Mouse (Mus musculus) limb, embryonic 15.5 days (tissue): ENCODE measurements at regions not wholly inside any gene's neighbourhood (a gene's known extent, or its start where the extent isn't known, plus 50 kb on each side); places are given as distances from the start of the nearest gene placed in this dataset.

Experiments
- ATAC-seq: fragments of 200-750 bp; cut with Nextera tagmentation; 2 replicates; pipeline ENCODE4 v1.8.0; 2017; ENCODE audit warnings: low read depth, moderate TSS enrichment; ENCODE audit not compliant: insufficient number of reproducible peaks, low FRiP score, low TSS enrichment
- H3K27ac ChIP-seq: fragments of 300-500 bp; sonication (generic); 2 replicates; pipeline ENCODE4 v1.5.1; 2015; ENCODE audit warnings: moderate library complexity, mild to moderate bottlenecking, inconsistent platforms
- H3K27me3 ChIP-seq: fragments of 300-500 bp; sonication (generic); 2 replicates; pipeline ENCODE4 v1.6.1; 2015; ENCODE audit warnings: inconsistent platforms
- H3K36me3 ChIP-seq: fragments of 300-500 bp; sonication (generic); 2 replicates; pipeline ENCODE4 v1.6.1; 2015; ENCODE audit warnings: inconsistent platforms
- H3K4me1 ChIP-seq: fragments of 300-500 bp; sonication (generic); 2 replicates; pipeline ENCODE4 v1.6.1; 2015; ENCODE audit warnings: inconsistent platforms
- H3K4me2 ChIP-seq: fragments of 300-500 bp; sonication (generic); 2 replicates; pipeline ENCODE4 v1.6.1; 2015; ENCODE audit warnings: mild to moderate bottlenecking, inconsistent platforms
- H3K4me3 ChIP-seq: fragments of 300-500 bp; sonication (generic); 2 replicates; pipeline ENCODE4 v1.5.1; 2015; ENCODE audit warnings: mild to moderate bottlenecking, inconsistent platforms
- H3K9ac ChIP-seq: fragments of 300-500 bp; sonication (generic); 2 replicates; pipeline ENCODE4 v1.6.1; 2015; ENCODE audit warnings: inconsistent platforms
- H3K9me3 ChIP-seq: fragments of 300-500 bp; sonication (generic); 2 replicates; pipeline ENCODE4 v1.6.1; 2016; ENCODE audit warnings: inconsistent platforms
- WGBS: fragments of 180-500 bp; shearing (Covaris S2); methylation state at CpG from one replicate; pipeline ENCODE4 v1.1.7; 2015; 5-methylcytosine and 5-hydroxymethylcytosine counted together

DNA sequence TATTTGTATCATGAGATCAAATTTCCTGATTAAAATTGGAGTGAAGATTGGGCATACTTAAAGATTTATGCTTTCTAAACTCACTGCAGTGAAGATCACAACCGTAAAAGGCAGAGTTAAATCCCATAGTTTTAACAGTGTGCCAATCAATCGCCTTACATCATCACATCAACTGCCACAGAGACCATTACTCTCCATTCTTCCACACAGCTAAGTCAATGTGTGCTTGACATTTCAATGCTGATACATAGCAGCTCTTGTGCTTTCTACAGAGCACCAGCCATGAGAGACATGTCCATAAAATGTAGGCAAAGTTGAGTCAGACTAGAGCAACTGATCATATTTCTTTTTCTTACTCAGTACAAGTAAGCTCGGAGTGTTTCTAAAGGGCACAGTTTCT, 530.9 kb upstream of the Gje1 start:
- 73% methylated on average over 3 of the region's 3 CpGs for WGBS
- no peak overlapping the region for H3K9ac ChIP-seq

DNA sequence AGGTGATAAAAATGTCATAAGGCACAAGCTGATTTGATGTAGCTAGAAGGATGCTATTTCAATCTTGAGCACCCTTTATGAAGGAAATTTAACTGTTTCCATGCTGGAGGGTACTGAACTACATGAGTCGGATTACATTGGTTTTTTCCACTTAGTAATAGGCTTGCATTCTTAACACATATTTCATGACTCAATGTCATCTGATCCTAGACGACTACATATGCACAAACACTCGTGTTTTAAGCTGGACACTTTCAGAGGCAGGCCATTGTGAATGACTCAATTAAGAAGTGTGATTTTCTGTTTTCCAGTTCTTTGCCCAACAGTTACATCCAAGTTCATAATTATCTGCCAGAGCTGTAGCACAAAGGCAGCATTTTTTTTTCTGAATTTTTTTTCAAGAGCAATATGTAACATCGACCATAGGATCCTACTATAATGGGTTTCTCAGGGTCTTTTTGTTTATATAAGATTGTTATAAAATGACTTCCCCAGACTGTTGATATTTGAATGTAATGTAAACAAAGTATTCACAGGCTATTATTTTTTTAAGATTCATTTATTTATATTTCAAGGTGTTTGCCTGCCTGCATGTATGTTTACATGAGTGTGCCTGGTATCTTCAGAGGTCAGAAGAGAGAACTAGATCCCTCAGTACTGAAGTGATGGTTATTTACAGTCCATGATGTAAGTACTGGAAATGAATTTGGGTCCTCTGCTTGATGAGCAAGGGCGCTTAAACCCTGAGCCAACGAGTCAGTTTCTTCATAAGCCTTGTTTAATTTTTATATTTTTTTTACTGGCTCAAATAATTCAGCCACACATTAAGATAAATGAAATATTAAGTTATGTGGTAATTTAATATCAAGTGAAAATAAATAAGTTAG, 526.6 kb upstream of the Gje1 start:
- no peak for ATAC-seq
- Histone ChIP-seq H3K4me2 (no peak overlapping the region), H3K9me3 (no peaks in the 10 kb centered on the region), H3K27me3 (no peaks in the 10 kb centered on the region), H3K4me1 (no peaks in the 10 kb centered on the region), H3K36me3 (no peaks in the 10 kb centered on the region), H3K4me3 (no peak overlapping the region), H3K27ac (no peak overlapping the region), H3K9ac (no peak overlapping the region)
- 58% methylated on average over 6 of the region's 6 CpGs for WGBS

More for the DNA sequence above, 530.9 kb upstream of the Gje1 start:
- Histone ChIP-seq H3K4me2 (no peak overlapping the region), H3K27me3 (no peaks in the 10 kb centered on the region), H3K27ac (no peak overlapping the region), H3K4me1 (no peaks in the 10 kb centered on the region), H3K9me3 (no peaks in the 10 kb centered on the region), H3K4me3 (no peak overlapping the region), H3K36me3 (no peaks in the 10 kb centered on the region)
- ATAC-seq: no peak

DNA sequence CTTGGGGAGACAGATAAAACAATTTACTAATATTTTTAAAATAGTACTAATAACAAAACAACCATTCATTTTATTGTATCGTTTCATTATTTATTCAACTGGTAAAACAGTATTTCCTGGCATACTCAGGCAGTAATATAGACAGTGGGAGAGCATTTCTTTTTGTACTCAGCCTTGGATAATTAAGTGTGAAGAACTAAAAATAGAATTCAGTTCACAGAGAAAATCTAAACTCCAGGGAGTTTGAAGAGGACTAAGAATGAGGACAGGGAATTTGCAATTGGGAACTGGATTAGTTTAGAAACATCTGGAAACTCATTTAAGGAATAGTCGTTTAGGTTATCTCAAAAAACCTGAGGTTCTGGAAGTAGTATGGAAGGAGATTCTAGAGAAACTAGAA, 525.4 kb upstream of the Gje1 start:
- no peak overlapping the region for H3K4me2 ChIP-seq
- no peak overlapping the region for H3K9ac ChIP-seq
- 52% methylated on average over 2 of the region's 2 CpGs for WGBS
- no peak overlapping the region for H3K27ac ChIP-seq
- H3K4me3 ChIP-seq: no peak overlapping the region
- no peaks in the 10 kb centered on the region for H3K27me3 ChIP-seq
- H3K9me3 ChIP-seq: no peaks in the 10 kb centered on the region
- no peak for ATAC-seq
- H3K4me1 ChIP-seq: no peaks in the 10 kb centered on the region
- no peaks in the 10 kb centered on the region for H3K36me3 ChIP-seq

DNA sequence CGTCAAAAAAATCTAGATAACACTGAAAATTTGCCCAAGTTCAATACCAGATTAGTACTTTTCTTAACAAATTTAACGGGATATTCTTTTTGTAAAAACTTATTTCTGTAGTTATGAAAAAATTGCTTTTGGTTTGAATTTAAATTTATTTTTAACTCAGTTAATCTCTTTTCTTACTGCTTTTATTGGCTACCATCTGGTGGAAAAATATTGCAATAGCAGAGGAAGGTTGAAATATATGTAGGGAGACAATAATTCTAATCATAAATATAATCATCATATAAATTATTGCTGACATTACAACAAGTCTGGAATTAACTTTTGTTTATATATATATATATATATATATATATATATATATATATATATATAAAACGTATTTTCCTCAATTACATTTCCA, 500.9 kb upstream of the Gje1 start:
- Histone ChIP-seq H3K9me3 (no peaks in the 10 kb centered on the region), H3K4me3 (no peak overlapping the region), H3K36me3 (no peaks in the 10 kb centered on the region), H3K27ac (no peak overlapping the region), H3K27me3 (no peaks in the 10 kb centered on the region), H3K9ac (no peak overlapping the region), H3K4me1 (no peaks in the 10 kb centered on the region), H3K4me2 (no peak overlapping the region)
- no peak for ATAC-seq
- 80% methylated on average over 3 of the region's 3 CpGs for WGBS

DNA sequence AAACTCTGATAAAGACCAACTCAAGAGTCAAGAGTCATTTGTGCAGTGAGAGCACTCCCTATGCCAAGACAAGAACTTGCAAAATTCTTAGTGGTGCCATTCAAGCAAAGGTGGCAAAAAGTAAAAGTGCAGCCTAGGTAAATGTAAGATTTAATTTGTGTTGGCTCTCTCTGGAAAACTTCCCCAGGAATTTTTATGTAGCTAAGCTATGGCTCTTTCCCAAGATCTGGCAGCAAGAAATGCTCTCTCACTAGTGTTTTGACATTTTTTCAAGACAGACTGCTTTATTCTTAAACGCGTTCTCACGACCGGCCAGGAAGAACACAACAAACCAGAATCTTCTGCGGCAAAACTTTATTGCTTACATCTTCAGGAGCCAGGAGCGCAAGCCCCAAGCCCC, 461.6 kb upstream of the Gje1 start:
- 58% methylated on average over 6 of the region's 6 CpGs for WGBS
- H3K9ac ChIP-seq: no peak overlapping the region
- no peak overlapping the region for H3K4me2 ChIP-seq
- no peaks in the 10 kb centered on the region for H3K9me3 ChIP-seq
- no peaks in the 10 kb centered on the region for H3K36me3 ChIP-seq
- no peaks in the 10 kb centered on the region for H3K4me1 ChIP-seq
- no peak overlapping the region for H3K27ac ChIP-seq
- no peaks in the 10 kb centered on the region for H3K27me3 ChIP-seq
- no peak overlapping the region for H3K4me3 ChIP-seq
- ATAC-seq: no peak

DNA sequence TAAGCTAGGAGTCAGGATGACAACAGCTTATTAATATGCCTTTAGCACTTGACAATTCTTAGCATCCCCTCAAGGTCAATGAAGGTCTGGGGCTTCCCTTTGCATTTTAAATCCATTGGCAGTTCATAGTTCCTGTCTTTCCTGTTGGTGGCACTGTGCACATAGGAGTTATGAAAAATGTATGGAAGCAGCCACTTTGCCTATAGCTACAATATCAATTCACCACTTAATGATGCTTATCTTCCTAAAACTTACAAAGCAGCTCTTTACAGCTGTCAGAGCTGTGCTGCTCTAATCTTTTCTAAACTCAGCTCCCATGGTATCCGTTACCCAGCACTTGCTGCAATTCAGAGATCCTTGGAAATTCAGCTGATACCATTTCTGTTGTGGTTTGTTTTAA, 456.4 kb upstream of the Gje1 start:
- Histone ChIP-seq H3K9me3 (no peaks in the 10 kb centered on the region), H3K27ac (no peak overlapping the region), H3K27me3 (no peaks in the 10 kb centered on the region), H3K36me3 (no peaks in the 10 kb centered on the region), H3K4me2 (no peak overlapping the region), H3K4me1 (no peaks in the 10 kb centered on the region), H3K4me3 (no peak overlapping the region), H3K9ac (no peak overlapping the region)
- no peak for ATAC-seq
- WGBS: 56% methylated on average over 1 of the region's 1 CpGs

DNA sequence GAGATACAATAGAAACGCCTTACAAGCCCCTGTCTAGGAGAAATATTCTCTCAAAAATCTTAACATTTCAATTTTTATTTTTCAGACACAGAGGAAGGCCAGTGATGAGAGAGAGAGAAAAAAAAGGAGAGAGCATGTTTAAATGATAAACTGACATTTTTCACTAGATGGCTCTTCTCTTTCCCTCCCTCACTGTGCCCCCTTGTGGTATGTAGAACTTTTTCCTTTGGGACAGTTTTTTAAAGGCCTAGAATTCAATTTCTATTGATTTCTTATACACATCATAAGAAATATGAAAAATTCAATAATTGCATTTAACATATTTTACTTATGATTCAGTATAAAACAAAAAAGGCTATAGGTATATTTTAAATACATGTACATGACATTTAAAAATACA, 454.5 kb upstream of the Gje1 start:
- no peaks in the 10 kb centered on the region for H3K4me1 ChIP-seq
- no peak overlapping the region for H3K4me3 ChIP-seq
- no peak overlapping the region for H3K4me2 ChIP-seq
- H3K36me3 ChIP-seq: no peaks in the 10 kb centered on the region
- no peaks in the 10 kb centered on the region for H3K27me3 ChIP-seq
- no peak overlapping the region for H3K9ac ChIP-seq
- no peaks in the 10 kb centered on the region for H3K9me3 ChIP-seq
- ATAC-seq: no peak
- WGBS: 68% methylated on average over 1 of the region's 1 CpGs
- no peak overlapping the region for H3K27ac ChIP-seq

DNA sequence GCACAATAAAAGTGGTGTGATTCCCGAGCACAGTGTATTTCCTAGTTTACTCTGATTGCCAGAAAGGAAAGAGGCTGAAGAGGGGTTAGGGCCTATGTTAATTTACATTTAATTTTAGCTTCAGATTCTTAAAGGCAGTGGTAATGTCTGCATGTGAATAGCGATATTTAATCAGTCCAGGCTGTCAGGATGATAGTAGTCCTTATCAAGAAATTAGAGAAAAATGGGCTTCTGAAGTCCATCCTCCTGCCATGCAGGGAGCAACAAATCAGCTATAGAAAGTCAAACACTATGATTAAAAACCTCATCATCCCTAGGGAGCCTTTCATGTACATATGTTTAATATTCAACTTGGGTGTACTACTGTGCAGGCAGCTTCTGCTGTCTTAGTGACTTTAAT, 422.7 kb upstream of the Gje1 start:
- Histone ChIP-seq H3K36me3 (no peaks in the 10 kb centered on the region), H3K4me1 (no peaks in the 10 kb centered on the region), H3K27ac (no peak overlapping the region), H3K4me3 (no peak overlapping the region), H3K9ac (no peak overlapping the region), H3K9me3 (no peaks in the 10 kb centered on the region), H3K4me2 (no peak overlapping the region), H3K27me3 (no peaks in the 10 kb centered on the region)
- 67% methylated on average over 2 of the region's 2 CpGs for WGBS
- no peak for ATAC-seq
